Mouse (Mus musculus): ENCODE measurements at regions not wholly inside any gene's neighbourhood (a gene's known extent, or its start where the extent isn't known, plus 50 kb on each side); places are given as distances from the start of the nearest gene placed in this dataset.

DNA sequence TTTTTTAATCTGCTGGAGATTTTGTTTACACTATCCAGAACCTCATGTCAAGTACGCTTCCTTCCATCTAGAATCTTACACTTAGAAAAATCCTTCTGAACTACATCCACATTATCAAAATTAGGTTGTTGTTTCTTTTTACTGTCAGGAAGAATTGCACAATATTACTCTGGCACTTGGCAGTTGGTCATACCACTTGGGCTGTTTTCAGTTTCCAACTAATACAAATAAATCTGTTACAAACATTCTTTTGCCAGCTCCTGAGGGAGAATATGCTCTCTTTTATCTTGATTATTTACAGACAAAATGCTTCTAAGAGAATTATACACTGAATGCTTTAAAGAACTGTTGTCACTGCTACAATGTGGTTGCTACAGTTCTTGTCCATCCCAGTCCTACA is 895.8 kb upstream of the Atxn7l3b start:
- no peak for TF ChIP-seq CTCF (IDR thresholded peaks at IDR 0.05; ENCODE audit: low read depth, low read length)
- no peak for TF ChIP-seq POLR2A (IDR thresholded peaks at IDR 0.05; ENCODE audit: extremely low read depth, insufficient read depth, low read length)
